Mouse (Mus musculus): Measurements from ENCODE around the gene Usp42.

GRCm38 (mm10) chr5:143749630-143750208 is 17.6 kb upstream of the Usp42 start:
- TF ChIP-seq CTCF (IDR thresholded peaks at IDR 0.05) (no peak), EP300 (IDR thresholded peaks at IDR 0.05) (no peak)

Data from lung, postnatal 0 days (tissue).